Mouse (Mus musculus) layer of hippocampus, postnatal 14 days (tissue): ENCODE measurements at regions not wholly inside any gene's neighbourhood (a gene's known extent, or its start where the extent isn't known, plus 50 kb on each side); places are given as distances from the start of the nearest gene placed in this dataset.

ENCODE experiments used
- DNase-seq, 2 experiments: peaks; one replicate each; pipeline ENCODE4 v3.0.0; 2021 to 2022; ENCODE audit warnings: low spot score in 2 of 2, mixed read lengths in 1 of 2

GRCm38 (mm10) chr1:81912607-81913006 is 320.3 kb upstream of the Gm9747 start:
- no peak for DNase-seq

GRCm38 (mm10) chr1:81913561-81913964 is 319.3 kb upstream of the Gm9747 start:
- no peak for DNase-seq

GRCm38 (mm10) chr1:81916840-81917239 is 316.1 kb upstream of the Gm9747 start:
- DNase-seq, result no peak

- DNase-seq, result no peak
Measured at GRCm38 (mm10) chr1:81927721-81928120, 305.2 kb upstream of the Gm9747 start.

- DNase-seq, result no peak
Measured at GRCm38 (mm10) chr1:81933064-81933463, 299.8 kb upstream of the Gm9747 start.

GRCm38 (mm10) chr1:81945236-81945635 is 287.7 kb upstream of the Gm9747 start:
- DNase-seq, result no peak

- DNase-seq, result no peak
Measured at GRCm38 (mm10) chr1:81950140-81950550, 282.8 kb upstream of the Gm9747 start.

GRCm38 (mm10) chr1:81950853-81951252 is 282.1 kb upstream of the Gm9747 start:
- no peak for DNase-seq

GRCm38 (mm10) chr1:81951493-81952011 is 281.4 kb upstream of the Gm9747 start:
- DNase-seq, result no peak

GRCm38 (mm10) chr1:81952095-81952494 is 280.8 kb upstream of the Gm9747 start:
- DNase-seq, result no peak

GRCm38 (mm10) chr1:81954507-81954906 is 278.4 kb upstream of the Gm9747 start:
- no peak for DNase-seq

- no peak for DNase-seq
Measured at GRCm38 (mm10) chr1:81967062-81967461, 265.9 kb upstream of the Gm9747 start.

- peak in 1 of 2 experiments; percentile 36 for DNase-seq
Measured at GRCm38 (mm10) chr1:81967746-81968295, 265.1 kb upstream of the Gm9747 start.

GRCm38 (mm10) chr1:81972575-81972974 is 260.3 kb upstream of the Gm9747 start:
- no peak for DNase-seq

GRCm38 (mm10) chr1:81973481-81973880 is 259.4 kb upstream of the Gm9747 start:
- DNase-seq, result no peak

GRCm38 (mm10) chr1:82007943-82008342 is 225.0 kb upstream of the Gm9747 start:
- DNase-seq, result no peak

- DNase-seq, result no peak
Measured at GRCm38 (mm10) chr1:82008805-82009204, 224.1 kb upstream of the Gm9747 start.

GRCm38 (mm10) chr1:82010995-82011394 is 221.9 kb upstream of the Gm9747 start:
- DNase-seq, result peak; percentile 26 to 83

GRCm38 (mm10) chr1:82015341-82015740 is 217.6 kb upstream of the Gm9747 start:
- no peak for DNase-seq

- DNase-seq, result no peak
Measured at GRCm38 (mm10) chr1:82018701-82019404, 214.1 kb upstream of the Gm9747 start.

GRCm38 (mm10) chr1:82027761-82028160 is 205.2 kb upstream of the Gm9747 start:
- no peak for DNase-seq

GRCm38 (mm10) chr1:82031130-82031529 is 201.8 kb upstream of the Gm9747 start:
- DNase-seq, result no peak

- DNase-seq, result no peak
Measured at GRCm38 (mm10) chr1:82032410-82032809, 200.5 kb upstream of the Gm9747 start.
